Mouse (Mus musculus): ENCODE data around the gene Nlgn2. TPM values are rescaled to one million over a fixed set of nuclear protein-coding genes. Genes with fewer than 3 reads are reported as not detected.
A peak's percentile ranks its signal among the peaks of the same experiment; 100 is the strongest.

The Nlgn2 gene
- 32.3 and 42.0 TPM in 2 replicates for polyA plus RNA-seq (2012; rRNA removed)

GRCm38 (mm10) chr11:69837604-69837951, at the start of gene Nlgn2:
TSS of gene Nlgn2 (minus strand) at chr11:69837784.
- TF ChIP-seq CTCF (IDR thresholded peaks at IDR 0.05; ENCODE audit: insufficient read depth, low read length) (no peak), POLR2A (IDR thresholded peaks at IDR 0.05; ENCODE audit: borderline replicate concordance, extremely low read depth, low read depth, low read length) (no peak)
- Histone ChIP-seq H3K4me3 (replicated peaks; ENCODE audit: extremely low read depth, low read depth, low read length) (peak within 1 kb of the TSS; percentile 99), H3K4me1 (ENCODE audit: control insufficient read depth, insufficient read depth, low read length) (0 out of 2 replicates have a peak, but pooled peaks cover 2% of the 10 kb centered on the region)
- WGBS: under 1% methylated on average over 32 of the region's 32 CpGs
- no peak for DNase-seq

GRCm38 (mm10) chr11:69886907-69887635, 49.5 kb upstream of the Nlgn2 start:
- Histone ChIP-seq H3K4me1 (ENCODE audit: control insufficient read depth, insufficient read depth, low read length) (peaks cover 3% of the 10 kb centered on the region; the same call in 1 of the 2 replicates), H3K4me3 (replicated peaks; ENCODE audit: extremely low read depth, low read depth, low read length) (no peak overlapping the region)
- WGBS: 66% methylated on average over 8 of the region's 8 CpGs
- TF ChIP-seq CTCF (IDR thresholded peaks at IDR 0.05; ENCODE audit: insufficient read depth, low read length): peak; percentile 52
- no peak for TF ChIP-seq POLR2A (IDR thresholded peaks at IDR 0.05; ENCODE audit: borderline replicate concordance, extremely low read depth, low read depth, low read length)
- DNase-seq: peak; percentile 40

- WGBS: 74% methylated on average over 8 of the region's 8 CpGs
- TF ChIP-seq CTCF (IDR thresholded peaks at IDR 0.05; ENCODE audit: insufficient read depth, low read length): no peak
- TF ChIP-seq POLR2A (IDR thresholded peaks at IDR 0.05; ENCODE audit: borderline replicate concordance, extremely low read depth, low read depth, low read length): no peak
- Histone ChIP-seq H3K4me1 (ENCODE audit: control insufficient read depth, insufficient read depth, low read length) (peaks cover 6% of the 10 kb centered on the region; the same call in 1 of the 2 replicates), H3K4me3 (replicated peaks; ENCODE audit: extremely low read depth, low read depth, low read length) (no peak overlapping the region)
- DNase-seq: no peak
Observed at GRCm38 (mm10) chr11:69884663-69885062, 47.1 kb upstream of the Nlgn2 start.

GRCm38 (mm10) chr11:69884240-69884639, 46.7 kb upstream of the Nlgn2 start:
- DNase-seq: no peak
- H3K4me1 ChIP-seq (ENCODE audit: control insufficient read depth, insufficient read depth, low read length): peaks cover 6% of the 10 kb centered on the region; the same call in 1 of the 2 replicates
- no peak overlapping the region for H3K4me3 ChIP-seq (replicated peaks; ENCODE audit: extremely low read depth, low read depth, low read length)
- TF ChIP-seq CTCF (IDR thresholded peaks at IDR 0.05; ENCODE audit: insufficient read depth, low read length) (no peak), POLR2A (IDR thresholded peaks at IDR 0.05; ENCODE audit: borderline replicate concordance, extremely low read depth, low read depth, low read length) (no peak)
- WGBS: 45% methylated on average over 9 of the region's 9 CpGs

DNA sequence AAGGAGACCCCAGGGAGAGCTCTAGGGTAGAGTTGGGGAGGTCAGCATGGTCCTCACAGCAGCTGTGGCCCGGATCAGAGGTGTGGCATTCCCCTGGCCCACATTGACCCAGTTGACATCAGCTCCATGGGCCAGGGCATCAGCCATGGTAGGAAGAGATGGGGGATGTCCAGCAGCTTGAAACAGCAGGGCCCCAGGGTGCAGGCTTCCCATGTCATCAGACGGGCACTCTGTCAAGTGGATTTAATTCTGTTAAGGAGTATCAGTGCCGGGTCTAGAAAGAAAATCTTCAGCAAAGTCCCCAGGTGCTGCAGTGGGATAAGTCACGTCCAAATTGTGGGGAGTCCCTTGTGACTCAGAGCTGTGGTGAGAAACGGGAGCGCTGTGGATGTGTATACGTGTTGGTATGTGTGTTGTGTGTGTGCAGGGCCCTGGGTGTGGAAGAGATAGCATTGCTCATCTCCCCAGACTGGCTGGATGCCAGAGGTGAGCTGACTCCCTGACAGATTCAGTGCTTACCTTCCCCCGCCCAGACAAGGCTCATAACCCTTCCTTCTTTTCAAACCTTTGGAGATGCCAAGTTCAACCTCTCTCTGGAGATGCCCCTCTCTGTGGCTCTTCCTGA, 46.1 kb upstream of the Nlgn2 start:
- no peak for TF ChIP-seq CTCF (IDR thresholded peaks at IDR 0.05; ENCODE audit: insufficient read depth, low read length)
- TF ChIP-seq POLR2A (IDR thresholded peaks at IDR 0.05; ENCODE audit: borderline replicate concordance, extremely low read depth, low read depth, low read length): no peak
- DNase-seq: no peak
- 90% methylated on average over 8 of the region's 8 CpGs for WGBS
- Histone ChIP-seq H3K4me1 (ENCODE audit: control insufficient read depth, insufficient read depth, low read length) (peaks cover 10% of the 10 kb centered on the region), H3K4me3 (replicated peaks; ENCODE audit: extremely low read depth, low read depth, low read length) (no peak overlapping the region)

- WGBS: 72% methylated on average over 4 of the region's 4 CpGs
- Histone ChIP-seq H3K4me3 (replicated peaks; ENCODE audit: extremely low read depth, low read depth, low read length) (no peak overlapping the region), H3K4me1 (ENCODE audit: control insufficient read depth, insufficient read depth, low read length) (peaks cover 13% of the 10 kb centered on the region)
- TF ChIP-seq CTCF (IDR thresholded peaks at IDR 0.05; ENCODE audit: insufficient read depth, low read length) (peak; percentile 49), POLR2A (IDR thresholded peaks at IDR 0.05; ENCODE audit: borderline replicate concordance, extremely low read depth, low read depth, low read length) (no peak)
- DNase-seq: no peak
Observed at GRCm38 (mm10) chr11:69883066-69883465, 45.5 kb upstream of the Nlgn2 start.

GRCm38 (mm10) chr11:69881787-69882670, 44.4 kb upstream of the Nlgn2 start:
- no peak for TF ChIP-seq CTCF (IDR thresholded peaks at IDR 0.05; ENCODE audit: insufficient read depth, low read length)
- no peak for DNase-seq
- H3K4me3 ChIP-seq (replicated peaks; ENCODE audit: extremely low read depth, low read depth, low read length): peak overlapping the region; percentile 97
- 59% methylated on average over 21 of the region's 21 CpGs for WGBS
- peaks cover 13% of the 10 kb centered on the region for H3K4me1 ChIP-seq (ENCODE audit: control insufficient read depth, insufficient read depth, low read length)

DNA sequence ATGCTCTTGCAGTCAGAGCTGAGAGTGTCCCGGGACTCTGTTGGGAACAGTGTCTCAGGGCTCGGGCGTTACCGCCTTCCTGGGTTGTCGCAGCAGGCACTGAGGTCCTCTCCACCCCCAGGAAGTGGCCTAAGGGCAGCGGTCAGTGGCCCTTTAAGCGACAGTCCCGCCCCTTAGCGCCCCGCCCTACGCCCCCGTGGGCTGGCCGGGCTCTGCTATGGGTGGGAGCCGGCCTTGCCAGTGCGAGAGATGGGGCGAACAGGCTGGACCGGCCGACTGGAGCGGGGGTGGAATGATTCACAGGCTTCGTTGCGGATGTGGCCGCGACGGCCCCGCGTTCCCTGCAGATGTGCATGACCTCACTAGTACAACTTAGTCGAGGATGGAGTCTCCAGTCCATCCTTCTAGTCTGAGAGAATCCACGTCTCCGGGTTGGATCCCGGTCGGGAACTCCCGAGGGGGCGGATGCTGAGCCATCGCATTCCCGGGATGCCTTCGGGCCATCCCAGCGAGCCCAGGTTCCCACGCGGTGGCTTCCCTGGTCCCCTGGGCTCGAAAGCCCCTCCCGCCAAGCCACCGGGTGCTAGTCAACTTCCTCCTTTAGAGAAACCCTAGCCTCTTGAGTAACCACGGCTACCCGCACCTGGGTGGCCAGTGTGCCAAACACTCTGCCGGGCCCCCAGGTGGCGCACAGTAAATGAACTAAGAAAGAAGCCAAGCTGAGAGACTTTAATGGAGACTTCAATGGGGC, 43.4 kb upstream of the Nlgn2 start, which contains the start of gene Kctd11:
Gene Kctd11, minus strand, starts transcription at position 554 of the 751 bp plus-strand sequence.
- TF ChIP-seq CTCF (IDR thresholded peaks at IDR 0.05; ENCODE audit: insufficient read depth, low read length): peak; percentile 16; the same call in 1 of the 2 replicates
- peak; percentile 94 for TF ChIP-seq POLR2A (IDR thresholded peaks at IDR 0.05; ENCODE audit: borderline replicate concordance, extremely low read depth, low read depth, low read length)
- peaks cover 17% of the 10 kb centered on the region for H3K4me1 ChIP-seq (ENCODE audit: control insufficient read depth, insufficient read depth, low read length)
- under 1% methylated on average over 46 of the region's 46 CpGs for WGBS
- H3K4me3 ChIP-seq (replicated peaks; ENCODE audit: extremely low read depth, low read depth, low read length): peak within 1 kb of the TSS; percentile 97
- peak; percentile 95 for DNase-seq

GRCm38 (mm10) chr11:69880506-69880852, 42.9 kb upstream of the Nlgn2 start:
- Histone ChIP-seq H3K4me3 (replicated peaks; ENCODE audit: extremely low read depth, low read depth, low read length) (peak overlapping the region; percentile 97), H3K4me1 (ENCODE audit: control insufficient read depth, insufficient read depth, low read length) (peaks cover 17% of the 10 kb centered on the region)
- TF ChIP-seq POLR2A (IDR thresholded peaks at IDR 0.05; ENCODE audit: borderline replicate concordance, extremely low read depth, low read depth, low read length): no peak
- peak; percentile 86 for TF ChIP-seq CTCF (IDR thresholded peaks at IDR 0.05; ENCODE audit: insufficient read depth, low read length)
- WGBS: under 1% methylated on average over 18 of the region's 18 CpGs
- DNase-seq: no peak

Measured in lung, adult 2 months (tissue).